Mouse (Mus musculus) heart, adult 2 months (tissue): ENCODE measurements around the gene Cnnm2.

ENCODE experiments used
- CTCF ChIP-seq: fragments of 200-600 bp; IDR thresholded peaks from 2 replicates; pipeline ENCODE4 v1.8.1; 2022; ENCODE audit warnings: antibody characterized with exemption, mild to moderate bottlenecking, moderate library complexity
- EP300 ChIP-seq: fragments of 200-500 bp; IDR thresholded peaks from 2 replicates; pipeline ENCODE4 v1.6.1; 2011; ENCODE audit warnings: low read depth, low read length, control low read depth; ENCODE audit not compliant: insufficient read depth
- POLR2A ChIP-seq: fragments of 200-500 bp; IDR thresholded peaks from 2 replicates; pipeline ENCODE4 v1.6.1; 2011; ENCODE audit warnings: mild to moderate bottlenecking, low read depth, low read length, control low read depth; ENCODE audit not compliant: insufficient read depth

DNA sequence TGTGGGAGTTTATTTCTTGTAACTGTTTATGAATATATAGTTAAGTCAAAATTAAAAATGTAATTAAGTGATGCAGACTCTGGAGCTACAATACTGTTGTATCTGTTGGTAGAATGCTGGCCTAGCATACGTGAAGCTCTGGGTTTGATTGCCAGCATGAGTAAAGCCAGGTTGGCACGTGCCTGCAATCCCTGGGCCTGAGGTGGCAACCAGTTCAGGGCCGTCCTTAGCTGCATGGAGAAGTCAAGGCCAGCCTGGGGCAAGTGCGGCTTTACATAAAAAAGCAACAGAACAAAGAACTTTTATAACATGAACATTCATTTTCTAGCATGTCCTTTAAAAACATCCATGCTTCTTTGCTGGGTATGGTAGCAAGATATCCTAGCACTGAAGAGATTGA is 79.6 kb downstream of the Cnnm2 start:
- TF ChIP-seq EP300 = no peak
- TF ChIP-seq POLR2A = no peak
- TF ChIP-seq CTCF = no peak
